Mouse (Mus musculus): ENCODE data around the gene Adgrf4.

DNA sequence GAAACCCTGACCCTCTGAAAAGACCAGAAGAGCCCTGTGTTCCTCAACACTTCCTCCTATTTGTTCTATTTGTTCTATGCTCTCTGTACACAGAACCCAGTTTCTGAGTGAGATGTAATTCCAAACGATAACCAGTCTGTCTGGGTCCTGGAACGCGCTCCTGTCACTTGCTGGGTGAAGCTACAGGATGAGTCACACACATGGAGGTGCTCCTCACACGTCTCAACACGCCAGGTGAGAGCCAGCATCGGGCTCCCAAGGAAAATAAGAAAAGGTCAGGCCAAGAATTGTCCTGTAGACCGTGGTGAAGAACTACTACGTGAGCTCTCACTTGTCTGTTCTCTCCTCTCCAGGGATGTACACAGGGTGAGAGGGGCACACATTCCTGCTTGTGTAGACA, 1.6 kb downstream of the Adgrf4 start:
- TF ChIP-seq CTCF (IDR thresholded peaks at IDR 0.05; ENCODE audit: control insufficient read depth, insufficient read depth, insufficient read length) (no peak), MYOG (IDR thresholded peaks at IDR 0.05; ENCODE audit: control insufficient read depth, extremely low read depth, insufficient read length) (no peak), MAX (IDR thresholded peaks at IDR 0.05) (no peak), USF1 (IDR thresholded peaks at IDR 0.05; ENCODE audit: low read depth) (no peak), CEBPB (IDR thresholded peaks at IDR 0.05; ENCODE audit: low read depth) (no peak)

Measured in C2C12 (cell line).